Mouse (Mus musculus): ENCODE measurements around the gene Sub1.

Sub1 gene

DNA sequence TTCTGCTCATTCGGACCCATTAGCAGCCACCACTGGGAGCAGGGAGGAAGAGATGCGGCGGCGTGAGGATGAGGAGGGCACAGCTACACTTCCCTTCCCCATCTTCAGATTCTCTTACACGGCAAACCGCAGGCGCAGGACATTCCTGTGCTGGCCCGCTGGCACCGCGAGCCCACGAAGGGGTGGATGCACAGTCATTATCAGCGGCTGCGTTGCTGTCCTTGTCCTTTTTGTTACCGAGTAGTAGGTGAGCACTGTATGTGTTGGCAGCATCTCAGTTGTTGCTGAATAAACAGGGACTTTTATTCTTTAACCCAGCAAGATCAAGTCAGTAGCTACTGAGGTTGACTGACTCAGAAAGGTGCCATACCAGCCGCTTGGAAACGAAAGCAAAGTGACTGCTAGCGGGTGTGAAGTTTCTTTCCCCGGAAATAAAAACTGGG, 13.8 kb upstream of the Sub1 start:
- peak; percentile 71 for DNase-seq

DNA sequence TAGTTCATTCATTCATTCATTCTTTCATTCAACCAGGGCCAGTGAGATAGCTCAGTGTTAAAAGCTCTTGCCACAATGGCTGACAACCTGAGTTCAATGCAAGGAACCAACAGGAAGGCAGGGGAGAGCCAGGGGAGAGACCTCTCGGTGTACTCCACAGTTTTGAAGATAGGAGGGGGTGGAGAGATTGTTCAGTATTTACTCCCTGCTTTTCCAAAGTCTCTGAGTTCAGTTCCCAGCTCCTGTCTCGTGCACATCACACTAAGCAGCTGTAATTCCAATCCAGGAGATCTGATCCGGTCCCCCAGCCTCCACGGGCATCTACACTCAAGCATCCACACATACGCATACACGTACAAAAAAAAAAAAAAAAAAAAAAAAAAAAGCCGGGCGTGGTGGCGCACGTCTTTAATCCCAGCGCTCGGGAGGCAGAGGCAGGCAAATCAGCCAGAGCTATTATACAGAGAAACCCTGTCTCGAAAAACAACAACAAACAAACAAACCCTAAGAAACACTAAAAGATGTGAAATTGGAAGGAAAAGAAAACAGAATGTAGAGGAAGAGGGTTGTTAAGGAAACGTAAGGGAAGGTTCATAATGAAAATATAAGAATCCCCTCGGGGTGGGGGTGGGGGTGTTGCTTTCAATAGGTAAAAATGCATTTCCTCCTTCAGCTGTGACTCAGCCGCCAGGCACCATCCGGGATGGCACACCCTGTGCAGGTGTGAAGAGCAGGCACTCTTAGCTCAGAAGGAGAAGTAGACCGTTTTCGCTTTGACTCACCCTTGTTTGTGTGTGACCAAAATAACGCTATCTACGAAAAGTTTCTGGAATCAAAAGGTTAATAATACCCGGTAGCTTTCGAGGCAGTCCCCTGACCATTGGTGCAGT, 13.2 kb upstream of the Sub1 start:
- peak; percentile 77 for DNase-seq

DNA sequence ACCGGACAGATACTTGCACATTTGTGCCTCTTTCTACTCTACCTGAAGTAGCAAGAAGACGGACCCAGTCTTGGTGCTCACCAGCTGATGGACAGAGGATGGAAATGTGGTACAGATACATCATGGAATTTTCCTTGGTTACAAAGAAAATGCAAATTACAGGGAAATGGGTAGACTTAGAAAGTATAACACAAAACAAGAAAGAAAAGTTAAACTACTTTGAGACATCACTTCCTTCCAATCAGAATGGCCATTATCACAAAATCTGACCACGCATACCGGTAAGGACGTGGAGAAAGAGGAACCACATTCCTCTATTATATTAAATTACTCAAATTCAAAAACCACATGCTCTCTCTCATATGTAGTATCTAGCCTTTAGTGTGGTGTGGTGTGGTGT, 12.1 kb upstream of the Sub1 start:
- DNase-seq: no peak

DNA sequence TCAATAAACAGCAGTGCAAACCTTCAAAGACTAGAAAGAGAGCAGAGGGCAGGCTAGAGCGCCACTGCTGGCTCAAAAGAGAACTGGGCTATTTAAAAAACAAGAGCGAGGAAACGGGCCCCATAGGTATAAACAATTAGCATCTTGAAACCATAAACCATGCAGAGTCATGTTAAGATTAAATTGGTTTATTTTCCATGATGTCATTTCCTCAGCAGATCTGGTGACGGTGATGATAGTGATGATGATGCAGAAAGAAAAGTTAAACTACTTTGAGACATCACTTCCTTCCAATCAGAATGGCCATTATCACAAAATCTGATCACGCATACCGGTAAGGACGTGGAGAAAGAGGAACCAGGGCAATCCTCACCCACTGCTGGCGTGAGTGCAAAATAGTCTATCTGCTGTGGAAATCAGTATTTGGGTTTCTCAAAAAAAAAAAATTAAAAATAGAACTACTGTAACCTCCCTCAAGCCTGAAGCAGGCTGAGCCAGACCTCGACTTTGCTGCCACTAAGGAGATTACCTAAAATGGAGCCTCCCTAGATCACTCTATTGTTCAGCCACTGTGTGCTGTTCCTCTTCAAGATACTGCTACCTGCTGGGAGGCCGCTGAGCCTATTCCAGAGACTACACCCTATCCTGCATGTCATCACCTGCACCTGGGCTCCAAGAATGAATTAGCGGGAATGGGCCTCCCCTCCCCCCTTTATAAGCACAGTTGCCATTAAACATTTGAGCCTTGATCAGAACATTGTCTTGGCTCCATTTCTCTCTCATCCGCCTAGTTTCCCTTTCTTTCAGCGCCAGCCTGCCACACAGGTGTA, 11.4 kb upstream of the Sub1 start:
- DNase-seq: peak; percentile 19

DNA sequence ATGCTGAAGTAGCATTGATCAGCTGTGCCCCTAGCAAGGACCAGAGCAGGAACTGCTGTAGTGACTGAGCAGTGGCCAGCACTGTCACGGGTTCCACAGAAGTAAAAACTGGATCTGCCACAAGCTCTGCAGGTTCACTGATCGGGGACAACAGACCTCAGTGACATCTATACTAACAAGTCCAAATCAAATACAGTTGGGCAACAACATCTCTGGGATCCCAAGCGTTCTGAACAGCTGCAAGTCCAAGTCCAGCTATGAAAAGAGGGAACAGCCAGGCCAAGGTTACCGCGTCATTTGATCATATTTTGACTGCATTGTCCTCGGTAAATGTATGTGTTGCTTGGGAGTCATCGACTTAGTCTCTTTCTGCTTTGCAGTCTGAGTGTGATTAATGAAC, 10.6 kb upstream of the Sub1 start:
- no peak for DNase-seq

DNA sequence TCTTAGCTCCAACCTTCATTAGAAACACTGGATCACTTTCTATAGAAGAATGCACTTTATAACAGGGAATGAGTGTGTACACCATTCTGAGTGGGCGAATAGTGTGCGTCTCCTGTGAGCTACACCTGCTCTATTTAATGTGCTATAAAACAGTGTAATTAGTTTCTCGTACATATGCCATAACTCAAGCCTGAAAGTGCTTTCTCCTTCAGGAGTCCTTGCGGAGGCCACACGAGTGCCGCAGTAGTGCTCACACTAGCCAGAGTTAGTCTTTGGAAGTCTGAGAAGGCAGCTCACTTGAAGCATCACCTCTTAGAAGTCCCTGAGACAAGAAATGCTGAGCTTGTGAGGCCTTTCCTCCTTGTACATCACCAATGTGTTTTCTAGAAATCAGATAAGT, 9.4 kb upstream of the Sub1 start:
- DNase-seq: no peak

DNA sequence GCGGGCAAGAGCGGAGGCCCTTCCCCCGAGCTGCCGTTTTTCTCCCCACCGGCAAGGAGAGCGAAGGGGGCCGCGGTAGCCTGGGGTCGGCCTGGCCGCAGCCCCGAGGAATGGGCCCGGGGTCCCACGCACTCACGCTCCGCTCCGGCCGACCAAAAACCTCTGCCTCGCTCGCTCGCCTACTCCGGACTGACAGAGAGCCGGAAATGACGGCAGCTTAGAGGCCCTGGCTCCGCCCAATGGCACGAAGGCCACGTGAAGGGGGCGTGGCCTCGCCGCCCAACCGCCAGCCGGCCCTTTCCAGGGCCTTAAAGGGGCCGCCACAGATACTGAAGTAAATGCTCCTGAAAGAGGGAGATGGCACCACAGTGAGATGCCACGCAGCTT, 975 bp downstream of the Sub1 start:
- DNase-seq: peak; percentile 95

DNA sequence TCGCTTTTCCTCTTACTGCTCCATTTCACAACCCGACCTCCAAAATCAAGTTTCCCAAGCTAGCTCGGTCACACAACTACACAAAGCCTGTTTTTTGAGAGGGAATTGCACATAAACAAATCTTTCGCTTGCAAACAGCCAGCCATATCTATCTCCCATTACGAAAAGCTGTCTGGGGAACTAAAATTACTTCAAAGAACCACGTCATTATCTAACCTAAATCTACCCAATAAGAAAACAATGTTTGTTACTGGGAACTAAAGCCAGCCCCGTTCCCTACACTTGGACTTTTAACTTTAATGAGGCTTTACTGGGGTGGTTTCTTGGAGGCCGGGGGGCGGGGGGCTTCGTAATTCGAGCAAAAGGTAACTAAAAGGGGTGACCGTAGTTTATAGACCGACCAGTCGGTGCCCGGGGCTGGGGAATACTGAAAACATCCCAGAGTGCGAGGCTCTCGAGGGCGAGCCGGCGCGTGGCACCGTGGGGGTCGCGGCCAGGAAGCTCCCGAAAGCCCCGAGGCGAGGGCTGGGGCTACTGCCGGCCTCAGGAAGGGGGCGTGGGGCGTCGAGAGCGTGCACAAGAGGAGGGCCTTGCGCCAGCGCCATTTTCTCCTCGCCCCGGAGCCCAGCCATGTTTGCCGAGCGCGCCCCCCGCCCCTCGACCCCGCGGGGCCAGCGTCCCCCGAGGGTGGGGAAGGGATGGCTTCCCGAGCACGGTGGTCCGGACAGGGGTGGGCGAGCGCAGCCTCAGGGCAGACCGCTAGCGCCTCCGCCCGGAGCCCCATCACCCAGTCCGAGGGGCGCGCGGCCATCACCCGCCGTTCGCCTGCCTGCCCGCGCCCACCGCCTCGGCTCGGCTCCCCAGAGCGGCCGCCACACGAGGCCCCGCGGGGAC, 1.6 kb downstream of the Sub1 start:
- peak; percentile 66 for DNase-seq

DNA sequence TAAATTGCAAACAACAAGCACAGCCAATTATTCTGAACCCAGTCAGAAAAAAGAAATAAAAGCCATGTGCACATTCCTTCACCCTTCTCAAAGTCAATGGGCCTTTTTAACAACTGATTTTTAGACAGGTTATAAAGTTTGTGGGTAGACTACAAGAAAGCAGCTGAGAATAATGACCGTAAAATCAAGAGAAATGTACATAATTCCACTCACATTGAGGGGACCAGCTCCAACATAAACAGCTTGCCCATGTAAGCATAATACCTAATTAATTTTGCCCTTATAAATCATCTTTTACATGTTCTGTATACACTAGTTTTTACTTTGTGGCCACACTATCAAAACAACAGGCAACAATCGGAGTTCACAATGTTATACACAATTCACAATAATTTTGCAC, 2.8 kb downstream of the Sub1 start:
- no peak for DNase-seq

DNA sequence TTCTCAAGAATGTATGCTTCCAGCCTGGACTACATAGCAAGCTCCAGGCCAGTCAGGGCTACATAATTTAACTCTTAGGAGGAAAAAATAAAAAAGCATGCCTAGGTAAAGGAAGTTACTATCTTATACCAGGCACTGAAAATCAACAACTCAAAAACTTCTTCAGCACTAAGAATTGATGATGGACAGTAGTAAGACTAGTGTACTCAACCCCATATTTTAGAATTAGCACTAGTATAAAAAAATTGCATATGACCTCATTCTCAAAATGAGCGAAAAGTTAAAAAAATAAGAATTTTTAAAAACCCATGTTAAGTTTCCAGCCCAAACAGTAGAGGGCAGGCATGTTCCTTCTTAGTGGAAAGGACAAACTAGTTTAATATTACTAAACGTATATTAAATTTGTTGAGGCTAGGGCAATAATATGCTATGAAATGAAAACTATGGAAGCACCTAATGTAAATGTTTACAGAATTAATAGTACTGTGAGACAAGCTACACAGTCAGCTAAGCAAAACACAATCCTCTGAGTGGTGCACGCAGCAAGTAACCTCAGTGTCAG, 5.2 kb downstream of the Sub1 start:
- DNase-seq: no peak

DNA sequence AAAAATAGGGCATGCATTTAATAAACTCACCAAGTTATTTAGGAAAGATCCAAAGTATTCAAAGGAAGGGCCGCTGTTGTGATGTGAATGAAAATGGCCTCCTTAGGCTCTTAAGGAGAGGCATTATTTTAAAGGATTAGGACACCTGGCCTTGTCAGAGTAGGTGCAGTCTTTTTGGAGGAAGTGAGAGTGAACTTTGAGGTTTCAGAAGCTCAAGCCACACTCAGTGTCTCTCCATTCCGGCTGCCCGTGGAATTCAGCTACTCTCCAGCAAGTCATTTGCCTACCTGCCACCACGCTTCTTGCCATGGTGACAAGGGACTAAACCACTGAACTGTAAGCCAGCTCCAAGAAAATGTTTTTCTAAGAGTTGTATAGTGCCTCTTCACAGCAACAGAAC, 8.2 kb downstream of the Sub1 start:
- no peak for DNase-seq

DNA sequence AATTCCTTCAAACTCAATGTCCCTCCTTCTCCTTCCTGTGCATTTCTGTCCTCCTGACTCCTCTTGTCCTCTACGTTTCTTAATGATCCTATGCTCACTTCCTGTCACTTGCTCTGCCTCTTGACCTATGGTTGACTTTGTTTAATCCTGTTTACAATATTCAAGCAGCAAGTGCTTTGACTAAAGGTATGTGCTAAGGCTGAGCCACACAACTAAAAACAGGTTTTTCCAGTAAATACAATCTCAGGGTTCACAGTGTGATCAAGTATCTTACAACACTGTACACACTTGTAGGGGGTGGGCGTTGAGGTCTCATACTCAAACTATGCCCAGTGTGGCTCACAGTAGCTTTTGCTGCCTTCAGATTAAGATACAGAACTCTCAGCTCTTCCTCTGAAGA, 8.9 kb downstream of the Sub1 start:
- no peak for DNase-seq

DNA sequence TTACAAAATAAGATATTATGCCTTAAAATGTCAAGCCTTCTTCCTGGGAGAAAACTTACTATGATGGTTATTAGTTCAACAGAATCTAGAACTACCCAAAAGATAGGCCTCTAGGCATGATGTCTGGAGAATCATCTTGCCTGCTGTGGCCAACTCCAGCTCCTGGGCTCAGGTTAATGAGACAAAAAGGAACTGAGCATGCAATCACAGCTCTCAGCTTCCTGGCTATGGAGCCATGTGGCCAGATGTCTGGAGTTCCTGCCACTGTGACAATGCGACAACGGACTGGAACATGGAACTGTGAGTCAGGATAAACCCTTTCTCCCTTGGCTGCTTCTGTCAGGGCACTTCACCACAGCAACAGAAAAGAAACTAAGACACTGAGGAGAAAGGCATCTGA, 14.8 kb downstream of the Sub1 start:
- no peak for DNase-seq

DNA sequence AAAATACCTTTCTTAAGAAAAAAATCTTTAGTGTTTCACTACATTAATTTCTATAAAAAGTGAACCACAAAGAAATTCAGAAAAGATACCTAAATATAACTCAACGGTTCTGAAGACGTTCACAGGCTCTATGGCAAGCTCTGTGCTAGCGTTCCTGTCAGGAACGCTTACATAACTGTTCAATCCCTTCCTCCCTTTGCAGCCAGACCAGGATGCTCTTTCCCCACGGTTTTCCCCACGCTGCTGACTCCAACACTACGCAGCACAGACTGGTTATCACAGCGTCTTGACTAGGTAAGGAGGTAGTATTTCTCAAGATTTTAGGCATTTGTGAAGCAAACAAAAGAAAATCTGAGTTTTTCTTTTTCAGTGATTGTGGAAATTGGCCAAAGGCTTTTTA, 15.3 kb downstream of the Sub1 start:
- DNase-seq: no peak

DNA sequence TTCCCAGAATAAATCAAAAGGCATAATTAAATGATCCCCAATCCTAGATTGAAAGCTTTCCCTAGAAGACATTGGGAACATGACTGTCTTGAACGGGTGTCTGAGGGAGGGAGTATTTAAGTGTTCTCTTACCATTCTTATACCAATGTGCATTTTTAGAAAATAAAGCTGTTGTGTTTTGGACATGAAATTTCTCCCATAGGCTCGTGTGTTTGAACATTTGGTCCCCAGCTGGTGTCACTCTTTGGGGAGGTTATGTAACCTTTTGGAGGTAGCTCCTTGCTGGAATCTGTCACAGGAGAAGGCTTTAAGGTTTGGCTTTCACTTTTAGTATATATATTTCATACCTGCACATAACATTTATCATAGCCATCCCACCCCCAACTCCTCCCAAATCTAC, 18.6 kb downstream of the Sub1 start:
- DNase-seq: no peak

DNA sequence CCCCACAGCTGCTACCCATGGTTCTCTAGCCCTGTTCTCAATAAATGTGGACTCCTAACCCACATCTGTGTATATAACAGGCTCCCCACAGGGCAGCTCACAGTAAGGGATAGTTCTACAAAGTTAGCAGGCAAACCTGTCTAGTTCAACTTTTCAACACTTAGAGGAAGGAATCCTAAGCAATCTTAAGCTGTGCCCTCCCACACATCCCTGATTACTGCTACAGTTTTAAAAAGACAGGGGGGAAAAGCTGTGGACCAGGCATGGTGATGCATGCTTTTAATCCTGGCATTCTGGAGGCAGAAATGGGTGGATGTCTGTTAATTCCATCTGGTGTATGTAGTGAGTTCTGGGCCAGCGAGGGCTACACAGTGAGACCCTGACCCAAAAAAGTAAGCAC, 19.7 kb downstream of the Sub1 start:
- DNase-seq: no peak

DNA sequence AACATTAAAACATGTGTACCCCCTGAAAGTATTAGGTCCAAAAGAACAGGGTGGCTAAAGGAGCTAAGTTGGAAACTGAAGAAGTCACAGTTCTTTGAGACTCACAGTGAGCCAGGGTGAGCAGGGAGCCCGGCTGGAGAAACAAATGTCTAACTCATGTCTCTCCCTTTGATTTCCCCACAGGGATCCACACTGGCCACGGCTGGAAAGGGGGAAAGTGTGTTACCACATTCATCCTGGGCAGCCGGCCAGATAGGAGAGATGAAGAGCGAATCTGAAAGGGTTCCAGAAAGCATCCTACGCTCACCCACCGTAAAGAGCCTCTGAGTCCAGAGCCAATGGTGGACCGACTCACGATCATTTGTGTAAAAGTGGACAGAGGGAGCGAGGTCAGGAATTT, 20.9 kb downstream of the Sub1 start:
- no peak for DNase-seq

DNA sequence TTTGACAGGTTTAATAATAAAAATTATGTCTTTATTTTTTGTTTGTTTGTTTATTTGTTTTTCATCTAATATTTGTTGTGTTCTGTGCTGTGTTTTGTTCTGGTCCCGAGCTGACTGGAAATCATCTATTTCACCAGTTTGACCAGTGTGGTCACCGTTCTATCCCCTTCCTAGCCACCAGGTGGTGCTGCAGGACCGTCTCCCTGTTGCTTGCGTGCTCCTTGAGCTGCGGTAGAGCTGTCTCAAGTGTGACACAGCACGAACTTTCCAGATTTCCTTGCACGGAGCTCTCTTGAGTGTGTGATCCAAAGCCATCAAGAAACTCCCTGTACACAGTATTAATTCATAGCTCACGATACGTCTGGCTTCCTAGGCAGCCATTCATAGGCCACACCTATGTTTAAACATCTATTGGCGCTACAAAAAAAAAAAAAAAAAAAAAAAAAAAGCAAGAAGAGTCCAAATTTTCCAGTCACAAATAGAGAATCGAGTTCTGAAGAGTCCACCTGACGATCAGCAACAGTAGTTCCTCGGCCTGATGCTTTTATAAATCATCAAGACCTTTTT, 24.8 kb downstream of the Sub1 start:
- DNase-seq: peak; percentile 84

DNA sequence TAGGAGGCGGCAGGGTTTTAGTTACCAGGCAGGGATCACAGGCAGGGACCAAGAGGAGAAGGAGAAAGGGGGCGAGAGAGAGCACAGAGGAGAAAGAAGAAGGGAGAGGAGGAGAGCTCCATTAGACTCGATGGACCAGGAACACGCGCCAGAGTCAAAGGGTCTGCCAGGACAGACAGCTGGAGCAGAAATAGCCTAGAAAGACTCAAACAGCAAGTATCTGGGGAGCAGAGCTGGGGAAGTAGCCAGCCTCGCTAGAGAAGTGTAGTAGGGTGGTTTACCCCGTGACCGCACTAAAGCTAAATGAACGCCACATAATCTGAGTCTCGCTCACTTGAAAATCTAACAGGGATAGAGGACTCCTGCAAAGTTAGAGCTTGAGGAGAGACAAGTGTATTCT, 26.2 kb downstream of the Sub1 start:
- DNase-seq: no peak

DNA sequence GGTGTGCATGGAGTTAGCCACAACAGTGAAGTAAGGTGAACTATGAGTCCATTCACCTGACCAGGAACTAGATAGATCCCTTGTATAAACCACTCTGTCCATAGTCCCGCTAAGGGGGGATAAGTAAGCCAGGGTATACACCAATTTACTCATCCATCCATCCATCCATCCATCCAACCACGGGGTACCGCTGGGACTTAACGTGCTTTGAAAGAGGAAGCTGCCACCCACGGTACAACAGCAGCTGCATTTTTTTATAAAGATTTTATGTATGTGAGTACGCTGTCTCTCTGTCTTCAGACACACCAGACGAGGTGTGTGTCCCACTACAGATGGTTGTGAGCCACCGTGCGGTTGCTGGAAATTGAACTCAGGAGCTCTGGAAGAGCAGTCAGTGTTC, 27.9 kb downstream of the Sub1 start:
- no peak for DNase-seq

DNA sequence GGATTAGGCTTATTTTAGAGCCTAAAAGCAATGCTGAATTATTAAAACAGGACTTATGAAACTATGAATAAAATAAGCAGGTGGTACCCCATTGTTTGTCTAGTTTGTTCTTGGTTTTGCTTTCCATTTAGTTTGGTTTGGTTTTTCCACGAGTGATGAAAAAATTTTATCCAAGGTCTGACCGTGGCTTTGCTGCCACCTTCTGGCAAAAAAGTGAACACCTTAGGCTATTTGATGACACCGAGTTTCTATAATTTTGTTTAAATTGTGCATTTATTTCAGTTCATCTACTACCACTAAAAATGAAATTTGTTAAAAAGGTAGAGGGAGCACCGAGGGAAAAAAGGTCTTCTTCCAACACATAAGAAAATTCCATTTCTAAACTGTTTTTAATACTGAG, 30.4 kb downstream of the Sub1 start:
- peak; percentile 40 for DNase-seq

DNA sequence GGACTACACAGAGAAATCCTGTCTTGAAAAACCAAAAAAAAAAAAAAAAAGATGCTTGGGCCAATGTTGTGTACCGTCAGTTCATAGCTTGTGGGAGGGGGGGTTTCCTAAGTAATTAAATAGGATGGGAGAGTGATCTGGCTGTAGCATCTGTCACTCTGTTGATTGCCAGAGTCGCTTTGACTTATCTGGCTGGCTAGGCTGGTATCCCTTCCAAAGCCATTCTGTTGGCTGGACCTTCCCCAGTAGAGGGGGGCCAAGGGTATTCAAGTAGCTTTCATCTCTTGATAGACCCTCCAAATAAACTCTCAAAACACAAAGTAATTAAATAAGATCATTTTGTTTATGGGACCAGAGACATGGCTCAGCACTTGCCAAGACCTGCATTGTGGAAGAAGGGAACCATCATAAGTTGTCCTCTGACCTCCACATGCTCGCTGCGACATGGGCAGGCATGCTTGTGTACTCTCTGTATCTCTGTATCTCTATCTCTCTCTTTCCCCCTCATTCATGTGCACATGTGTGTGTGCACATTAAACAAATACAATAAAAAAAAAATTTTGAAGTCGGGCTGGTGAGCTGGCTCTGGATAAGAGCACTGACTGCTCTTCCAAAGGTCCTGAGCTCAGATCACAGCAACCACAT, 31.5 kb downstream of the Sub1 start:
- DNase-seq: no peak

Measured in thymus, postnatal 25 days (tissue).